Mouse (Mus musculus) thymus, postnatal 4 days (tissue): ENCODE results near the gene Cdyl2.

Source experiments
- DNase-seq: peaks from one replicate; pipeline ENCODE4 v3.0.0; 2021

Gene Cdyl2

DNA sequence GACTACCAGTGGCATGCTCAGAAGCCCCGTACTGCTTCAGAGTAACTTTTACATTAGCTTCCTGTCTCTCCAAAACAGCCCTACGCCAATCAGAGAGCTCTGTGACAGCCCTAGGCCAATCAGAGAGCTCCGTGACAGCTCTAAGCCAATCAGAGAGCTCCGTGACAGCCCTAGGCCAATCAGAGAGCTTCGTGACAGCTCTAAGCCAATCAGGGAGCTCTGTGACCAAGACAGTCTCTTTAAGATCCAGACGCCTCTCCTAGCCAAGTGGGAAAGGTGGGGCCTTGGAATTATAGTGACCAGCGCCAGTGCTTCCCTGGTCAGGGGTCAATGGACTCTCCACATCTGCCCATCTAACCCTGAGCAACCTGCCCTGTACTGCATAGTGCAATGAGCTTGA lies 62.2 kb downstream of the Cdyl2 start:
- no peak for DNase-seq

GRCm38 (mm10) chr8:116668977-116669376 lies 63.8 kb downstream of the Cdyl2 start:
- DNase-seq = no peak

DNA sequence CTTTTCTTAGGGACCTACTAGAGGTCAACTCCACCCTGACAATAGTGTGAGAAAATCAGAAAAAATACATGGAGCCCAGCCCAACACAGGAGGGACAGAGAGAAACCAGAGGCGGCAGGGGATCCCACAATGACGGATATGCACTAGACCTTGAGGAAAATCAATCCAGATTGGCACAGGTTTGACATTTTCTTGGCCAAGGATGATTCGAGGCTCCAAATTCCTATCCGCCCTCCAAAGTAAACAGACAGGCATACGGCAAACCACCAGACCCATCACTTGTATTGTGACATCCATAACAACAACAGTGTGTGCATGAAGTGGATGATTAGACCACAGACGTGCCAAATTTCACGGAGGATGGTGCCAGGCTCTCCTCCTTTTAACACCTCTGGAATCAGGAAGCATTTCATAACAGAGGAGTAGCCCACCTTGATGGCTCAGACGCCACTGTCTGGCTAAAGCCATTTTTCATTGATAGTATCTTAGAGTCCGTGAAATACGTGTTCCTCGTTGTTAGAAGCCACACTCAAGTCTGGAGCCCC lies 65.9 kb downstream of the Cdyl2 start:
- DNase-seq = no peak

DNA sequence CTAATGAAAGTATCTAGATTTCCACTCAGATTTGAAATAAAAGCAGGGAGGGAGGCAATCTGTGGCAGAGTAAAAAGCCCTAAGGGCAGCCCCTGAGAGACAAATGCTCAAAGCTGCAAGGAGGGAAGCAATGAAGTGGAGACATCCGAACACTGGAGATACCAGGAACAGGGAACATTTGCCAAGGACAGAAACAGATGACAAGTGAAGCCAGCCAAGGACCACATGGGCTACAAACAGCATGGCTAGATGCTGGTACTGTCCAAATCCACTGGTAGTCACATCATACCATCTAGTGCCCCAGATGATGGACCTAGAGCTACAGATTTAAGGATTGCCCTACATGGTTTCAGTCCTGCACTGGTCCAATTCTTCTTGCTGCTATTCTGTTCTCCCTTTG lies 71.3 kb downstream of the Cdyl2 start:
- no peak for DNase-seq

GRCm38 (mm10) chr8:116656811-116657210 lies 76.0 kb downstream of the Cdyl2 start:
- no peak for DNase-seq

GRCm38 (mm10) chr8:116654881-116655280 lies 77.9 kb downstream of the Cdyl2 start:
- DNase-seq = no peak

GRCm38 (mm10) chr8:116652949-116653348 lies 79.8 kb downstream of the Cdyl2 start:
- peak; percentile 4 for DNase-seq

DNA sequence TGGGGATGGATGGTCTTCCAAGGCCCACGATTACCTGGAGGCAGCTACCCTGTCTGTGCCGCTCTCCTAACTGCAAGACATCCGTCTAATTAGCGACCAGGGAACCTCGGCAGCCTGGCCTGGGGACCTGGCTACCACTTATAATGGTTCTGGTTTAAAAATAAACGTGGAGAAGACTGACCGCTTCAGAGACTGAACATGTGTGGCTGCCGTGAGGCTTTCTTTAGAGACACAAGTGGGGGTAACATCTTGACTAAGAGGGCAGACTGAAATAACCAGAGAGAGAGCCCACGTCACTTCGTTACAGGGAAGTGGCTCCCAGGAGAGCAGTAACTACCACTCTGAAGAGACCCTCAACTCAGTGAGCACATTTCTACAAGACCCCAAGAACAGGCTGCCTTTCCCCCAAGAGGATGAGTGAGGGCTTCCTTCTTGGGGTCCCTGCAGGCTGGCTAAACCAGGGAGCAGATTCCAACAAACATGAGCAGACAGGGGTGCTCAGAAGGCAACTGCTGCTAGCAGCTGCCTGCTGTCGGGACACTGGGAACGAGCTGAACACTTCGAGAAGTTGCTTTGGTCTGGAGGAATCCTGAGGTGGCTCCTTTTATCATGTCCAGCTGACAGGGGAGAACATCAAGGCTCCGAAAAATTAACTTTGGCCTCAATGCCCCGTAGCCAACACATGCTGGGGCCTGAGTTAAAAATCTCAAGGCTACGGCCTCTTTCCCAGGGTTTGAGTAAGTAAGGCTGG lies 82.6 kb downstream of the Cdyl2 start:
- DNase-seq = peak; percentile 3

DNA sequence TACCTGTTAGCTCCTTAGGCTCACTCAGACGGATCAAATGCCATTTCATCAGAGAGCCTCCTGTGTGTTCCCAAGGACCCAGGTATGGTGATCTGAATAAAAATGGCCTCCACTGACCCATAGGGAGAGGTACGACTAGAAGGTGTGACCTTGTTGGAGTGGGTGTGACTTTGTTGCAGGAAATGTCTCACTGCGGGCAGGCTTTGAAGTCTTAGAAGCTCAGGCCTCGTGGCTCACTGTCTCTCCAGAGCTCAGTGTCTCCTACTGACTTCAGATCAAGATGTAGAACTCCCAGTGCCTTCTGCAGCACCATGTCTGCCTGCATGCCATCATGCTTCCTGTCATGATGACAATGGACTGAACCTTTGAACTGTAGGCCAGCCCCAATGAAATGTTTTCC lies 87.4 kb downstream of the Cdyl2 start:
- DNase-seq = peak; percentile 6

DNA sequence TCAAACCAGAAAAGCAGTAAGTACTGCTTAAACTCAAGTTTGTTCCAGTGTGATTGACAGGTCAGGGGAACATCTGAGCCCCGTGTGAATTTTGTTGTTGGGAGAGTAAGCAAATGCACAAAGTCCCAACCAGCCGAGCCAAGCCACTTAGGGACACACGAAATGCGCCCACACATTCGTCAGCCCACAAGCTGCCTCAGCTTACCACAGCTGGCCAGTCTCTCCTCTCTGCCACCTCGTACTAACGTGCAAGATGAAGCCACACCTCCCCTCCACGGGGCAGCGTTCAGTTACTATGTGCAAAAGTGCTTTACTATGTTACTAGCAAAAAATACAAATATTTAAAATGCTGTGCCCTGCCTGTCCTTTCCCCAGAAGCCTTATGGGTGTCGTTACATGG lies 91.9 kb downstream of the Cdyl2 start:
- DNase-seq = peak; percentile 19

GRCm38 (mm10) chr8:116637998-116638397 lies 94.8 kb downstream of the Cdyl2 start:
- DNase-seq = peak; percentile 34

- peak; percentile 21 for DNase-seq
Observed at GRCm38 (mm10) chr8:116637193-116637592, 95.6 kb downstream of the Cdyl2 start.

DNA sequence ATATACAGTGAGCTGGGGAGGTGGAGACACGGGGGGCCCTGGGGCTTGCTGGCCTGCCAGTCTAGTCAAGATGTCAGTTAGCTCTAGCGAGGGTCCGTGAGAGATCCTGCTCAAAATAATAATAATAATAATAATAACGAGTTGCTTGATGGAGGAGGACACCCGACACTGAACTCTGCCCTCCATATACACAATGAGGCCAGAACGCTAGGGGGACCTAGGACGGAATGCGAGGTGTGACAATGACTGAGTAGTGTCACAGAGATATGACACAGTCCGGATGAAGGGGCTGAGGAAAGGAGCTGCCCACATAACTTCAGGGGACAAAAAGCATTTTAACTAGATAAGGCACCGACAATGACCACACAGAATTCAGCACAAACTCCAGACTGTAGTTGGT lies 96.4 kb downstream of the Cdyl2 start:
- DNase-seq = peak; percentile 44

DNA sequence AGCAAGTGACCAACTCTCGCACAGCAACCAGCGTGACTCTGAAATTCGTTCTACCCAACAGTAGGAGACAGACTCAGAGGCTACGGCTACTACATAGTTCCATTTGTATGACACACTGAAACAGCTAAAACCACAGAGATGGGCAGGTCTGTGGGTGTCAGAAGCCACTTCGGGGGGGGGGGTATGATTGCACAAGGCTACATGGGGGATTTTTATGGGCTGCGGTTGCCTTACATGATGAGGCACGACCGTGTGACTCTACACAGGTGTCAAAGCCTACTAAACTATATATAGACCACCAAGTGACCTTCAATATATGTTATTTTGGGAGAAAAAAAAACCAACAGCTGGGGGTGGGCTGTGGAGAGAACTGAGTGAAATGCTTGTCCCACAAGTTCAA lies 96.8 kb downstream of the Cdyl2 start:
- peak; percentile 31 for DNase-seq

- peak; percentile 69 for DNase-seq
Observed at GRCm38 (mm10) chr8:116635261-116635660, 97.5 kb downstream of the Cdyl2 start.

GRCm38 (mm10) chr8:116634436-116634835 lies 98.4 kb downstream of the Cdyl2 start:
- peak; percentile 17 for DNase-seq

- DNase-seq = no peak
Observed at GRCm38 (mm10) chr8:116633470-116634150, 99.2 kb downstream of the Cdyl2 start.

DNA sequence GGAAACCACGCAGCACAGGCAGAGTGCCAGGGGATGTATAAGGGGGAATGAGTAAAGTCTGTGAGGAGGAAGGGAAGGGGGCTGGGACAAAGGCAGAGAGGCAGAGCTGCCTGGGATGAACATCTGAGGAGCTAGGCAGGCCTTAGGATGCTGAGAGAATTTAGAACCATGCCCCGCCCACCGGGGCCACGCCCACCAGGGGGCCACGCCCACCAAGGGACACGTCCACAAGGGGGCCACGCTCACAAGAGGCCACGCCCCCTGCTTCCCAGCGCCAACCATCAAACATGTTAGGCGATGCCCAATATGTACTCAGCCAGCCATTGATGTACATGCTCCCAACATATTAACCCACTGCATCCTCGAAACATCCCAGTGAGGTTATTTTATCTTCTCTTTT lies 102.7 kb downstream of the Cdyl2 start:
- peak; percentile 53 for DNase-seq

DNA sequence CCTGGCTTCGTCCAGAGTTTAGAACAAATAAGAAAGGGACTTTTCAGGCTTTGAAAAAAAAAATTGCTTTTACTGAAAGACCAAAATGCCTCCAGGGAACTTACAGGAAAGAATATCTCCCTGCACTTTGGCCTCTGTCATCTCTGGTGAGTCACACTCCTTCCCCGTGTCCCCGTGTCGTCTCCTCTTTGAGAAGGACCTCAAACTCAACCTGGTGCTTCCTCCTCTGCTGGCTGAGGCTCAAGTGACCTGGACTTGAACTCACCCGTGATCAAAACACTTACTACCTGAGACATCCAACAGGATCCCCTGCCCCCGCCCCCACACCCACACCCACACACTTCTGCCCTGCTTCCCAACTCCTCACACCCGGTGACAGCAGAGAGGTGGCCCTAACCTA lies 103.8 kb downstream of the Cdyl2 start:
- no peak for DNase-seq

DNA sequence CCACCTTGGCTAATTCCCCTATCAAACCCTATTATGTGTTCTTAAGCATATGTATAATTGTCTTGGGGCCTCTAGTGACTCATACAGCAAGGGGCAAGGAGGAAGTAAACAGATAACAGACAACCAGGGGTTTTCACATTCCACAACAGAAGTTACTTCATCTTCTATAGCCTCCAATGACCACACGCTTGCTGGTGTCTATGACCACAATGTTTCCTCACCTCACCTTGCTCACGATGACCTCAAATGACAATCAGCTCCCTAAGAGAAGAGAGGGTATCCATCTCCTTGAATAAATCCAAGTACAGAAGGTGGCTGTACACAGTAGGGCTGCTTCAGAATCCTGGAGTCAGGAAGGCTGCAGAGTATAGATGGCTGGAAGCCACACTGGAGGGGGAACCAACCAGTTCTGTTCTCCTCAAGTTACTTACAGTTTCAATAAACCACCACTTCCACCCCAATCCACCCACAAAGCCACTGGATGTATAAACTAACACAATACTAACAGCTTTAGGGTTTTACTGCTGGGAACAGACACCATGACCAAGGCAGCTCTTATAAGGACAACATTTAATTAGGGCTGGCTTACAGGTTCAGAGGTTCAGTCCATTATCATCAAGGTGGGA lies 104.8 kb downstream of the Cdyl2 start:
- DNase-seq = no peak

DNA sequence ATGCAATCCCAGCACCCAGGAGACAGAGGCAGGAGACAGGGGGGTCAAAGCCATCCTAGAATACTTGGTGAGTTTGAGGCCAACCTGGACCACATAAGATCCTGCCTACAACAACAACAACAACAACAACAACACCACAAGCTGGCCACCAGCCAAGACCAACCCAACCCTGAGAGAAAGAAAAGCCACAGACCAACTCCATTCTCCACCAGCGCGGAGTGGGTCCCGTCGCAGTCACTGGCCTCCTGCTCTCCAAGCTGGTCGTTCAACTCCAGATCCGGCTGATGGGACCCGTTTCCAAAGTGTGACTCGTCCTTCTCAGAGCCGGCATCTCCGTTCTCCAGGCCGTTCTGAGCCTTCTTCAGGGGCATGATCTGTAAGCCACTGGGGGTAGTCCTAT lies 109.2 kb downstream of the Cdyl2 start:
- no peak for DNase-seq

- DNase-seq = no peak
Observed at GRCm38 (mm10) chr8:116622326-116622725, 110.5 kb downstream of the Cdyl2 start.

GRCm38 (mm10) chr8:116621158-116621961 lies 111.4 kb downstream of the Cdyl2 start:
- DNase-seq = peak; percentile 52
